Mouse (Mus musculus) cerebellum, adult 18-20 months (tissue): ENCODE data around the gene Smim23.

ENCODE experiments used
- DNase-seq, 2 experiments: peaks; one replicate each; pipeline ENCODE4 v3.0.0; 2021

Smim23 gene

DNA sequence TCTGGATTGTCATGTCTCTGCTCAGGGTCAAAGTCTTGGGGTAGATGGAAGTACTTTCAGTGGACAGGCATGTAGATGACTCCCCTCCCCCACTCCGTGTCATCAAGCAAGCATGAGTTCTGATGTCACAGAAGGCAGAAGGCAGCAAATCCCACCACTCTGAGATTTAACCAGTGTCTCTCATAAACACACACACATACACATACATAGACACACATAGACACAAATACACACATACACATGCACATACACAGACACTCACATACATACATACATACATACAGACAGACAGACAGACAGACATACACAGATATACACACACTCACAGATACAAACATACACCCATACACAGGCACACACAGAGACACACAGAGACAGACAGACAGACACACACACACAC lies at the start of gene Smim23:
TSS of gene Smim23 (minus strand) at position 101 of the 400 bp plus-strand sequence.
- no peak for DNase-seq

DNA sequence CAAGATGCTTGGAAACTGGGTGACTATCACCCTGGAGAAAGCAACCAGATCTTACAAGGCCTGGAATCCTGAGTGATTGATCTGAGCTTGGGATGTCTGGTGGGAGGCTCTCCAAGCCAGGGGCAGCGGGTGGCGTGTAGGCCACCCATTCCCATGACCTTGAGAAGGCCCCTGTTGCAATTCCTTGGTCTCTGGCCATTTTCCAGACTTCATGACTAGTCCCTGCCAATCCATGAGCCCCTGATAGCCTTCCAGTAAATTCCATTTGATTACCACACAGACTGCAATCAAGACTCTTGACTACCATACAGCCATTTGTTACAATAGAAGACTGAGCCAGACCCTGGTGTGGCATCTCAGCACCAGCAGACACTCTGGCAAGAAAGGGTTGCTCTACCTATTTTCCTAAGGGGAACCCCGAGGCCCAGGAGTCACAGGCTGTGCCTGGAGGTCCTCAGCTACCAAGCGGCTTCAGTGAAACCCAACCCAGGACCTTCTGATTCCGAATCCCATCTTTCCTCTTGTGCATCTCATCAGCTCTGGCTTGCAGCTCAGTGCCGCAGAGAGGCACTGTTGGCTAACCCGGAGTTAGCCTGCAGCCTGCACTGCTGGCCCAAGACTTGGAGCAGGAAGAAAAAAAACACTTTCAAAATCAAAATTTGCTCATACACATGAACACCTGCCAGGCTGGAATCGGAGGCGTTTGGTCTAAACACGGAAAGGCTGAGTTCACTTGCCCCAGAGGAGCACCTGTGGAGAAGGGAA lies 44.4 kb upstream of the Smim23 start:
- no peak for DNase-seq

DNA sequence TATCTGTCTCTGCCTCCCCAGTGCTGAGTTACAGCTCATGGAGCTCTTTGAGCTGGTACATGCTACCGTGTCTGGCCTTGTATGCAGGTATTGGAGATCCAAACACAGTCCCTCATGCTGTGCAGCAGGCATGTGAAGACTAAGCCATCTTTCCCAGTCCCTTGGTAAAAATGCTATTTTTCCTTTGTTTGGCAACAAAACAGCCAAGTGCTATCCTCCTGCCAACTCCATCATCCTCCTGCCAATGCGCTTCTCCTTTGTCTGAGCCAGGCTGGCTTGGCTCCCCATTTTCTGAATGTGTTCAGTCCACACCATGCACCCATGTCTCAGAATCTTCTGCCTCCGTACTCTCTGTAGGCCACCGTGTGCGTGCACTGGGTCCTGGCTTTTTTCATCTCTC lies 40.2 kb upstream of the Smim23 start:
- DNase-seq, result peak; percentile 59 to 70

DNA sequence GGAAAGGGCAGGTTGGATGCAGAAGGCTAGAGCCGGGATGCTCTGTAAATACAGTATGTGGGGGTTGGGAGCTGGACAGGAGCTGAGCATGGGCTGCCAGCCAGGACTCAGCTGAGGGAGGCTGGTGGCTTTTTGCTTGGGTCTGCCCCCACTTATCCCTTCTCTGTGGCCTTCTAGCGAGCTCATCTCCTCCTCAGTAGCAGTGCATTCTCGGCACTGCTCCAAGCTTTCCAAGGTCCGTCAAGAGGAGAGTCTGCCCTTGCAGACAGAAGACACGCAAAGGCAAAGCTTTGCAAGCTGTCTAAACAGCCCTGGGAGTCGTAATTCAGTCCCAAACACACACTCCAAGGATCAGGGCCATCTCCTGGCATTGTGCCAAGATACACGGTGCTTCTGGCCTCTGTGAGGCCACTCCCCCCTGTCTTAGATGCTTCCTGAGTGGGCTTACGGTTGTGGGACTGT lies 33.0 kb upstream of the Smim23 start:
- DNase-seq, result peak; percentile 6 to 19

DNA sequence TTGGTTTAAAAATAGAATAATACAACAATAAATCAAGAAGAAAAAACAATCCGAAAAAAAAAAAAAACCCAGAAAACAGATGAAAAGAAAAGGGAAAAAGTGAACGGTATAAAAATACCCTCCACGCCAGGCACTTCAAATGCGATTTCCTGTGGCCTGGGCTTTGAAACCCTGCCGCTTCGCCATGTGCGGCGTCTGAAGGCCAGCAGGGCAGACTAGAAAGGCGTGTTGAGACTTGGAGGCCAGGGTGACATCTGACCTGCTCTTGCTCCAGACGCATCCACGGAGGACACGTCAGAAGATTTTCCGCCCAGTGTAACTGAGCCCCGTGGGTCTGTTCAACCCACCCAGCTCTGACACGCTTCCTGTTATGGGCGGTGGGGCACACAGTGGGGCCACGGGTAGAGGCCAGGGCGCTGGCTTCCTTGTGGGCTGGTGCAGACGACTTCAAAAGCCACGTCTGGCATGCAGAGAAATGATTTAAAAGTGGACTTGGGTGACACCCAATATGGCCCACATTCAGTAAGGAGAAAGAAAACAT lies 22.3 kb upstream of the Smim23 start:
- DNase-seq, result no peak

GRCm38 (mm10) chr11:32841169-32841568 lies 16.8 kb upstream of the Smim23 start:
- DNase-seq, result no peak

- DNase-seq, result no peak
Observed at GRCm38 (mm10) chr11:32840256-32840655, 15.9 kb upstream of the Smim23 start.

GRCm38 (mm10) chr11:32835022-32835421 lies 10.6 kb upstream of the Smim23 start:
- no peak for DNase-seq

DNA sequence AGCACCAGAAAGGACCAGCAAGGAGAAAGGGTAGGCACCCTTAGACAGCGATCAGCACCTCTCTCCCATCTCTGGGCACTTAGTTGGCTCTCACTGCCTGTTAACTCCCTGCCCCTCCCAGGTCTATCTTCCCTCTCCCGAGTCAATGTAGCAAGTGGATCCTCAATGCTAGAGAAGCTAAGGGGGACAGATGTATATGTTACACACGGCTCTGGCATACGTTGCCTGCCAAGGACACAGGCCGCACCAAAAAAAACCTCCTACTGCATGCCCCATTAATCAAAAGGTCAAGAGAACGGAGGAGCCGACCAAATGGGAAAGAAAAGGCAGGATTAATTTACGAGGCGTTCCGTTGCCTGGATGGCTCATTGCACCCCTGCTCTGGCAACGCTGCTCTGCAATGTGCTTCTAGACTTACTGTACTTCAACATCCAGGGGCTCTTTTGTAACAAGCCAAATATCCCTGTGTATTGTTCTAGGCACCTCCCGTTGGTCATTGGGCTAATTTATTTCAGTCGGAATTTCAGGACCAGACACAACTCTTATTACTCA lies 10.0 kb upstream of the Smim23 start:
- DNase-seq, result no peak

DNA sequence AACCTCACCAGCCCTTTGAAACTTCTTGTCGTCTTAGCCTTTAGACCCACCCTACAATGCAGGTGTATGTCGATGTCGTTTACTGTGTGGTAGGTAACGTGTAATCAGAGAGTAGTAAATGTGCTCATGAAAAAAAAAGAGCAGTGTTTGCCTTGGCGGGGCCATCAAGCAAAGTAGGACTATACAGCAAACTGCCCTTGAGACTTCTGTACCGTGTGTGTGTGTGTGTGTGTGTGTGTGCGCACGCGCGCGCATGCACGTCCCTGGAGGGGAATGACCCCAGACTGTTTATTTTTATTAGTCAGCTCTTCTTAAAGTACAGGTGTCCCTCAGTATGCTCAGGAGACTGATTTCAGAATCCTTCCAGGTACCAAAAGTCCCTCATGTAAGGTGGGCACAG lies 6.8 kb downstream of the Smim23 start:
- no peak for DNase-seq

- DNase-seq, result no peak
Observed at GRCm38 (mm10) chr11:32814286-32814685, 10.1 kb downstream of the Smim23 start.

DNA sequence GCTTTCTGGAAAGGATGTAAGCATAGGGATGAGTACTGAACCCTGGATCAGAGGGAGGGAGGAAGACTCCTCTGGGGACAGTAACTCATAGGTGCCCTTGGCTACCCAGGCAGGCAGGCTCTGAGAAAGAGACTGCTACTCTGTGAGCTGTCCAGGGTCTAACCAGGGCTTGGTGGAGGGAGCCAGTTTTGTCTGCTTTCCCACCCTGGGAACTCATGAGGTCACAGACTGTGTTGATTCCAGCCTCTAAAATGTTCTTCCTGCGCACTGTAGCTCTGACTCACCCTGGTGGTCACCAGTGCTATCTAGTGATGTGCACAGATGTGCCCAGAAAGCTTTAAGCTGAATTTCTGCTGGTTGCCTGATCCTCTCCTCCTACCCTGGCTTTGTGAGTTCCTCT lies 15.3 kb downstream of the Smim23 start:
- DNase-seq, result no peak

GRCm38 (mm10) chr11:32805958-32806357 lies 18.4 kb downstream of the Smim23 start:
- DNase-seq, result peak; percentile 53 to 58

DNA sequence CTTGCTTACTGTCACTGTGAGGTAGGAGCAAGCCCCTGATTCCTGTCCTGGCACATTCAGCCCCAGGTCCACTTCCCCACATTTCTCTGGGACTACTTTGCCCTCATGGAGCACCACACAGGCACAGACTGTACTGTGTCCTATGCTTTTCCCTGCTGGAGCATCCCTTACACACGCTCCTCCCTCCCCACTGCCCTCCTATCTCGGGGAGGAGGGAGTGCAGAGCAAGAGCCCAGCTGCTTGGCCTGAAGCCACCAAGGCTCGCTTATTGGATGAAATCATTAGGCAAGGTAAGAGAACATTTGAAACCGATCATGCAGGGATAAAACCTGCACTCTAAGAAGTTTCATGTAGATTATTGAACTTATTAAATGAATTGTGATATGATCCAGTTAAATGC lies 20.7 kb downstream of the Smim23 start:
- DNase-seq, result no peak

GRCm38 (mm10) chr11:32801715-32802114 lies 22.7 kb downstream of the Smim23 start:
- DNase-seq, result no peak

DNA sequence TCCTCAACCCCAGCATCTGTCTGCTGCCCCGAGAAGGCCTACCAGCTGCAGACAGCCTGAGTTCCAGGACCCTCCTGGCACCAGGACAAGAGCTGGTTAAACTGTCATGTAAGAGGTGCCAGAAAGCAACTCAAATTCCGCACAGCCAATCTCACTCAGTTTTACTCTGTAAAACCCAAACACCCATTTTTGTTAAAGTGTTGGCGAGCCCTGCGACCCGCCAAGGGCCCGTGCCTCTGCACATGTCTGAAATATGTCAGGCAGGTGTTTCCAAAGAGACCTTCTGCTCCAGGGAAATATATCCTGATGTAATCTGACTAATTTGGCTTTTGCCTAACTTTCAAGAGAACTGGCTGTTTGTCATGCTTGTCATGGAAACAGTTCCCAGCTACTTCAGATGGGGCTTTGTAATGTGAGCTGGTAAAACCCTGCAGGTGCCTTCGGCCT lies 23.5 kb downstream of the Smim23 start:
- DNase-seq, result no peak

- DNase-seq, result no peak
Observed at GRCm38 (mm10) chr11:32798445-32798844, 26.0 kb downstream of the Smim23 start.

GRCm38 (mm10) chr11:32794759-32795445 lies 29.5 kb downstream of the Smim23 start:
- DNase-seq, result no peak

DNA sequence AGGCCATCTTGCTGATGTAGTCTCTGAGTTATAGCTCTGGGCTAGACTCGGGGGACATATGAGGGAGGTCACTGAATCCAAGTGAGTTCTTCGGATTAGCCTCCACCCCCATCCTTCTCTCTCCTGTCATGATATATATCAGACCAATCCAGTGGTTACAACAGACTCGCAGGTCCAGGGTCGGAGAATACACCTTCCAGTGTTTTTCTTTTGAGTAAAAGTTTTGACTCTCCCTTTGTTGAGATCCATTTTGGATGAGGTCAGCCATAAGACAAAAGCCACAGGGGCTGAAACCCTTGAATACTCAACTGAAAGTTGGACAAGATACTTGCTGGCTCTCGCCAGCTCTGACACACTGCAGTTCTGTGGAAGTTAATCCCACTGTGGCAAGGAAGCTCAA lies 38.2 kb downstream of the Smim23 start:
- no peak for DNase-seq

DNA sequence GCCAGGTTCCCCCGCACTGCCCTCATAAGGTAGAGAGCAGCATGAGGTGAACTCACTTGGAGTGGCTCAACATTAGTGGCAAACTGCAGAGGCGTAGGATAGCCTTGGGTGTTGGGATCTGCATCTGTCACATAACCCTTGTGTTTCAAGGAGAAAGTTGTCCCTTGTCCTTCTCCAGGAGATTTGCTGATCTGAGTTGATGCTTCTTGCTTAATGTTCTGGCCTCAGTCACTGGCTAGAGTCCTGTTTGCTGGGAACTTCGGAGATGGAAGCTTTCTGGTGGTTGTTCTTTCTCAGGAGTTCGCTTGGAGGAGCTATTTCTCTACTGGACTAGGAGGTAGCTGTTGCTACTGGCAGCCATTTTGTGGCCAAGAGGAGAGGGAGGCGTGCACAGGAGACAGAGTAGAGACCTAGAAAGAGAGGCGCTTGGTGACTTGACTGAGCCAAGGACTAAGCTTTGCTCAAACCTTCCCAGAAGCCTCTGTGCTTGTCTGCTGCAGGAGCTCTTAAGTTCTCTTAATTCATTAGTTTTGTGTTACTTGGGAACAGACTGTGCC lies 38.7 kb downstream of the Smim23 start:
- DNase-seq, result no peak

DNA sequence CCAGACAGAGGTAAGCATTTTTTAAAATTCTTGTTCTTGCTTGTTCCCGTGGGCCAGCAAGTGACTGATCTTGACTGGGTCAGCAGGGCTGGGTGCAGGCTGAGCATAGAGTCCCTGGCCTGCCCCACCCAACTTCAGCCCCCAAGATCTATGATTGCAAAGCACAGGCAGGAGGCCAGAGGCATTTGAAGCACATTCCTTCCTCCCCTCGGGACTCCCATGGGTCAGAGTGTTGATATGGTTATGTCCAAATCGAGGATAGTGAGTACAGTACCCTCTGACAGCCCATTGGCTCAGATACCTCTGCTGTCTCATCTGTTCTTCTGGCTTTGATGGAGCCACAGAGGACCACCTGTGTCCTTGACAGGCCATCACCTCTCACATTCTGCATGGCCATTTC lies 41.7 kb downstream of the Smim23 start:
- DNase-seq, result no peak

GRCm38 (mm10) chr11:32781633-32782404 lies 42.6 kb downstream of the Smim23 start:
- peak; percentile 18 to 23 for DNase-seq
